Mouse (Mus musculus): Measurements from ENCODE around the gene Ltbp3. TPM values are rescaled to one million over a fixed set of nuclear protein-coding genes. Genes with fewer than 3 reads are reported as not detected.
A peak's percentile ranks its signal among the peaks of the same experiment; 100 is the strongest.

Ltbp3 gene
- total RNA-seq, 2 experiments from 2014 or later = 88.0 to 113 TPM

GRCm38 (mm10) chr19:5806051-5806808 lies 65.5 kb downstream of the Ltbp3 start:
- peak; percentile 57 for DNase-seq

GRCm38 (mm10) chr19:5806809-5807205 lies 66.1 kb downstream of the Ltbp3 start:
- no peak for DNase-seq

DNA sequence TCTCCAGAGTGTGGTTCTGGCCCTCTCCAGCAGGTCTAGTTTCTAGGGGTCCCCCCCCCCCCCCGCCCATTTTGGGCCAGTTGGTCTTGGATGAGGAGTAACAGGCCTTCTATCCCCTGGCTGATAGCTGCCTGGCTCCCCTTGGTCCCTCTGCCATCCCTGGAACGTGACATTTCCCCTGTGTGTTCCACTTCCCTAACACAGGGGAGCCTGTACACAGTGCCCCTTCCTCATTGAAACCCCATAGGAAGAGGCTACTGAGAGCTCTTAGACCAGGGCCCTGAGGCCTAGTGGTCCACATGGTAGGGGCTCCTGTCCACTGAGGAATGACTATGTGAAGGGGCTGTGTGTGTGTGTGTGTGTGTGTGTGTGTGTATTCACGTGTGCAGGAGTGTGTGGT lies 67.0 kb downstream of the Ltbp3 start:
- no peak for DNase-seq

Other genes with a start within 250 kb of the Ltbp3 start
- 1 to 10 TPM in 1 of 2 experiments, under 1 TPM in 1; 0.47 to 1.4 TPM for gene 1700020D05Rik, start 237.1 kb upstream of the Ltbp3 start, total RNA-seq (2021)
- 1 to 10 TPM; 5.1 to 7.2 TPM for gene Snx32, start 230.4 kb upstream of the Ltbp3 start, total RNA-seq (2021)
- gene Ovol1, start 180.3 kb upstream of the Ltbp3 start, total RNA-seq (2021) = not detected
- 1 to 10 TPM; 1.6 to 2.7 TPM for gene Ap5b1, start 172.9 kb upstream of the Ltbp3 start, total RNA-seq (2021)
- 10 to 100 TPM; 44.9 to 50.4 TPM for gene Rnaseh2c, start 139.0 kb upstream of the Ltbp3 start, total RNA-seq (2021)
- 10 to 100 TPM; 31.6 to 39.9 TPM for gene Kat5, start 130.7 kb upstream of the Ltbp3 start, total RNA-seq (2021)
- 10 to 100 TPM; 20.0 to 28.8 TPM for gene Rela, start 103.4 kb upstream of the Ltbp3 start, total RNA-seq (2021)
- 10 to 100 TPM; 25.5 to 36.6 TPM for gene Sipa1, start 77.2 kb upstream of the Ltbp3 start, total RNA-seq (2021)
- gene Map3k11, start 52.2 kb upstream of the Ltbp3 start, total RNA-seq (2021) = 10 to 100 TPM; 19.3 to 25.0 TPM
- gene Pcnx3, start 52.0 kb upstream of the Ltbp3 start, total RNA-seq (2021) = 10 to 100 TPM; 19.5 to 32.5 TPM
- not detected for gene Kcnk7, start 36.5 kb upstream of the Ltbp3 start, total RNA-seq (2021)
- 100 to 1,000 TPM; 280 to 285 TPM for gene Ehbp1l1, start 14.6 kb upstream of the Ltbp3 start, total RNA-seq (2021)
- gene Fam89b, start 11.3 kb upstream of the Ltbp3 start, total RNA-seq (2021) = 10 to 100 TPM; 43.1 to 44.9 TPM
- gene Scyl1, start 30.5 kb downstream of the Ltbp3 start, total RNA-seq (2021) = 10 to 100 TPM; 56.0 to 59.6 TPM
- 10 to 100 TPM in 1 of 2 experiments, 1 to 10 TPM in 1; 7.4 to 10.3 TPM for gene Frmd8, start 134.4 kb downstream of the Ltbp3 start, total RNA-seq (2021)
- 1 to 10 TPM; 2.6 to 3.5 TPM for gene Slc25a45, start 136.9 kb downstream of the Ltbp3 start, total RNA-seq (2021)
- under 1 TPM; 0.82 to 0.95 TPM for gene Tigd3, start 153.2 kb downstream of the Ltbp3 start, total RNA-seq (2021)
- gene Dpf2, start 172.1 kb downstream of the Ltbp3 start, total RNA-seq (2021) = 10 to 100 TPM; 86.8 to 90.9 TPM
- 10 to 100 TPM; 16.6 to 20.9 TPM for gene Cdc42ep2, start 183.9 kb downstream of the Ltbp3 start, total RNA-seq (2021)
- gene Pola2, start 223.3 kb downstream of the Ltbp3 start, total RNA-seq (2021) = 10 to 100 TPM; 13.7 to 18.7 TPM
- not detected for gene Slc22a20, start 245.2 kb downstream of the Ltbp3 start, total RNA-seq (2021)